Mouse (Mus musculus): ENCODE data around the gene Rnf212. TPM values are rescaled to one million over a fixed set of nuclear protein-coding genes. Genes with fewer than 3 reads are reported as not detected.
A peak's percentile ranks its signal among the peaks of the same experiment; 100 is the strongest.

Gene Rnf212
- polyA plus RNA-seq, 1 experiment from 2014 or later = 4.0 TPM

DNA sequence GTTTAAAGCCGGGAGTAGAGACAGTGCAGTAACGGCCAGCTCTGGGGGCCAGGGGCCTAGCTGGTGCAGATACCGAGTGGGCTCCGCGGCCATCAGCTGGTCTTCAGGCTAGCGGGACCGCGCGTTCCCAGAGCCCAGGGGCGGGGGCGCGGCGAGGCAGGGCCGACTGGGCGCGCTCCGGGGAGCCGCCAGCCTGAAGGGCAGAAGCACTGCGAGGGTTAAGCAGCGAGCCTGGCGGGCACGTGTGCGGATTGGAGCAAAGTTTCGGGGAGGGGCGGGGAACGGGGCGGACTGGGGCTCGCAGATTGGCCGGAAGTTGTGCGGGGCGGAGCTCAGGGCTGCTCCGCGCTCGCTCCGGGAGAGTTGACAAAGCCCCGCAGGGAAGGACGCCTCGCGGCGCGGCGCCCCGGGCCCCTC is 80.9 kb downstream of the Rnf212 start:
- Histone ChIP-seq H3K4me2 (peak overlapping the region; percentile 99), H3K4me1 (peaks cover 68% of the 10 kb centered on the region), H3K27ac (peak overlapping the region; percentile 89), H3K36me3 (0 out of 2 replicates have a peak, but pooled peaks cover 4% of the 10 kb centered on the region), H3K9ac (peak overlapping the region; percentile 92), H3K4me3 (peak overlapping the region; percentile 95), H3K27me3 (replicated peaks) (peaks cover 10% of the 10 kb centered on the region; the same call in 1 of the 2 replicates), H3K9me3 (replicated peaks) (no peaks in the 10 kb centered on the region)
- ATAC-seq = peak; percentile 94
- WGBS (ENCODE audit: insufficient replicate concordance) = under 1% methylated on average over 39 of the region's 43 CpGs

DNA sequence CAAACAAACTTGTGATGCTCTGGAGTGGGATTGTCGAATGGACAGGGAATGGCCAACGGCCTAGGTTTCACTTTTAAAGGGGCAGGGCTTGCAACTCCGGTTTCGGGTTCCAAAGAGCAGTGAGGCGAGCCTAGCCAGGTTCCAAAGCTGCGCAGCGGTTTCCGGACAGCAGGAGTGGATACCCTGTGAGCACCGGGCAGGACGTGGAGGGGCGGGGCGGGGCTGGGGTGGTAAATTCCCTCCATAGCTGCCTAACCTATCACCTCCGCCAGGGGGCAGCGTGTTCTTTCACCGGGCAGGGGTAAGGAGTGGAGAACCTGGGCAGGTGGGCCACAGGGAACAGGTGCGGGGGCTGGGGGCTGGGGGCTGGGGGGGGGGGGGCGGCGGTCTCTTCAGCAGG is 82.5 kb downstream of the Rnf212 start, which contains the start of gene Fgfrl1:
TSS of gene Fgfrl1 (plus strand) at position 112 of the 400 bp plus-strand sequence.
- H3K4me3 ChIP-seq = peak within 1 kb of the TSS; percentile 95
- peak; percentile 19; the same call in 1 of the 2 replicates for ATAC-seq
- H3K9me3 ChIP-seq (replicated peaks) = no peaks in the 10 kb centered on the region
- peaks cover 55% of the 10 kb centered on the region for H3K4me1 ChIP-seq
- H3K27me3 ChIP-seq (replicated peaks) = peaks cover 10% of the 10 kb centered on the region; the same call in 1 of the 2 replicates
- peak within 1 kb of the TSS; percentile 30; the same call in 1 of the 2 replicates for H3K27ac ChIP-seq
- peak within 1 kb of the TSS; percentile 99 for H3K4me2 ChIP-seq
- 0 out of 2 replicates have a peak, but pooled peaks cover 4% of the 10 kb centered on the region for H3K36me3 ChIP-seq
- WGBS (ENCODE audit: insufficient replicate concordance) = 5% methylated on average over 16 of the region's 18 CpGs
- H3K9ac ChIP-seq = peak within 1 kb of the TSS; percentile 92

DNA sequence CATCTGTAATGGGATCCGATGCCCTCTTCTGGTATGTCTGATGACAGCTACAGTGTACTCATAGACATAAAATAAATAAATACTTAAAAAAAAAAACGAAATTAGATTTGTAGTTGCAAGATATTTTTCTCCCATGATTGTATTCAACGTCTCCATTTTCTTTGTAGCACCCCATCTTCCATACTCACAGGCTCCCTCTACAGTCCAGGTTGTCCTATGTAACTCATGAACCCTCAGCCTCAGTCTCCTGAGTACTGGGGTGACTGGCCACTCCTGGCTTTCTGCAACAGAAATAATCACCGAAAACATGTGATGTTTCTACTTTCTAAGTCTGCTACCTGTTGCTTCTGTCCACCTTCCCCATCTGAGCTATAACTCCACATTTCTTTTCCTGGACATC is 83.6 kb downstream of the Rnf212 start:
- Histone ChIP-seq H3K27me3 (replicated peaks) (peaks cover 10% of the 10 kb centered on the region; the same call in 1 of the 2 replicates), H3K27ac (no peak overlapping the region), H3K4me2 (no peak overlapping the region), H3K4me1 (peaks cover 43% of the 10 kb centered on the region), H3K4me3 (no peak overlapping the region), H3K9ac (no peak overlapping the region), H3K9me3 (replicated peaks) (no peaks in the 10 kb centered on the region), H3K36me3 (0 out of 2 replicates have a peak, but pooled peaks cover 4% of the 10 kb centered on the region)
- no peak for ATAC-seq
- WGBS (ENCODE audit: insufficient replicate concordance) = 56% methylated on average over 4 of the region's 4 CpGs

DNA sequence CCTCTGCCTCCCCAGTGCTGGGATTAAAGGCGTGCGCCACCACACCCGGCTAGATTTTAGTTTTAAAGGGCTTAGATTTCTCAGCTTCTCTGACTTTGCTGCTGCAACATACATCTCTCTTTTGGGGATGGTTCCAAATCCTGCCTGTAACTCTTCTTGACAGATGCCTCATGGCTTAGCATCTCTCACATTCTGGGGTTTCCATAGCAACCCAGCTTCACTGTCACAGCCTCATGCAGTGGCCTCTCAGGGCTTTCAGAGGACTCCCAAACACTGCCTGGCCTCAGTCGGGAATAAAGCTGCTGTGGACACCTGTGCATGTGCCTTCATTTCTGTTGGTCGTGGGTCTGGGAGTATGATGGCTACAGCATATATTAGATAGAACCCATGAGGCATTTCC is 85.7 kb downstream of the Rnf212 start:
- no peak for ATAC-seq
- H3K9me3 ChIP-seq (replicated peaks) = no peaks in the 10 kb centered on the region
- peaks cover 10% of the 10 kb centered on the region; the same call in 1 of the 2 replicates for H3K27me3 ChIP-seq (replicated peaks)
- H3K36me3 ChIP-seq = no peaks in the 10 kb centered on the region
- WGBS (ENCODE audit: insufficient replicate concordance) = 64% methylated on average over 5 of the region's 5 CpGs
- no peak overlapping the region for H3K4me3 ChIP-seq
- no peak overlapping the region for H3K27ac ChIP-seq
- H3K4me1 ChIP-seq = peaks cover 26% of the 10 kb centered on the region
- H3K9ac ChIP-seq = no peak overlapping the region
- H3K4me2 ChIP-seq = no peak overlapping the region

DNA sequence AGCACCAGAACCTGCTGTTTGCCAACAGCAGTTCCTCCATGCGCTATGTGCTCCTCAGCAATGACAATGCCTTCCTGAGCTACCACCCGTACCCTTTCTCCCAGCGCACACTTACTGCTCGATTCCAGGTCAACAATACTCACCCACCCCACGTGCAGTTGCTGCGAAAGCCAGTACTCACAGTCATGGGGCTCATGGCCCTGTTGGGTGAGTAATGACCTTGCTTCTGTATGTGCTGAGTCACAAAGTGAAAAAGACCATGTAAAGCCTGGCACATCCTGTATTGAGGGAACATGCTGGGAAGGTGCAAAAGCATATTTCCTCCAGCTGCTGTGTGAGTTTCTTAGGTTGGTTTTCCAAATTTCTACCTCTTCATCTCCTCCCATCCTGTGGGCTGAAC is 93.9 kb downstream of the Rnf212 start:
- no peak for ATAC-seq
- Histone ChIP-seq H3K9ac (0 out of 2 replicates have a peak overlapping the region, but pooled peaks have one; percentile 0), H3K4me1 (peaks cover 40% of the 10 kb centered on the region), H3K27ac (no peak overlapping the region), H3K4me3 (no peak overlapping the region), H3K4me2 (no peak overlapping the region), H3K27me3 (replicated peaks) (no peaks in the 10 kb centered on the region), H3K9me3 (replicated peaks) (no peaks in the 10 kb centered on the region), H3K36me3 (0 out of 2 replicates have a peak, but pooled peaks cover 5% of the 10 kb centered on the region)
- 83% methylated on average over 6 of the region's 6 CpGs for WGBS (ENCODE audit: insufficient replicate concordance)

- no peaks in the 10 kb centered on the region for H3K9me3 ChIP-seq (replicated peaks)
- no peak overlapping the region for H3K4me2 ChIP-seq
- no peaks in the 10 kb centered on the region for H3K27me3 ChIP-seq (replicated peaks)
- no peak for ATAC-seq
- WGBS (ENCODE audit: insufficient replicate concordance) = 37% methylated on average over 3 of the region's 3 CpGs
- H3K36me3 ChIP-seq = 0 out of 2 replicates have a peak, but pooled peaks cover 5% of the 10 kb centered on the region
- peaks cover 50% of the 10 kb centered on the region for H3K4me1 ChIP-seq
- H3K27ac ChIP-seq = no peak overlapping the region
- H3K4me3 ChIP-seq = no peak overlapping the region
- H3K9ac ChIP-seq = no peak overlapping the region
Observed at GRCm38 (mm10) chr5:108679909-108680308, 94.9 kb downstream of the Rnf212 start.

Other genes starting within 250 kb of the Rnf212 start
- 0.07 TPM in 1 of 2 replicates, not detected in the other for gene Cplx1, start 225.0 kb downstream of the Rnf212 start, polyA plus RNA-seq (2016; fragmentation: Nextera tagmentation; extraction: Ambion mirVana)
- 42.1 and 42.8 TPM in 2 replicates for gene Gak, start 145.2 kb downstream of the Rnf212 start, polyA plus RNA-seq (2016; fragmentation: Nextera tagmentation; extraction: Ambion mirVana)
- gene Tmem175, start 145.2 kb downstream of the Rnf212 start, polyA plus RNA-seq (2016; fragmentation: Nextera tagmentation; extraction: Ambion mirVana) = 16.1 and 17.8 TPM in 2 replicates
- gene Idua, start 114.7 kb downstream of the Rnf212 start, polyA plus RNA-seq (2016; fragmentation: Nextera tagmentation; extraction: Ambion mirVana) = 5.9 TPM in 2 replicates
- 6.2 and 7.1 TPM in 2 replicates for gene Dgkq, start 105.3 kb downstream of the Rnf212 start, polyA plus RNA-seq (2016; fragmentation: Nextera tagmentation; extraction: Ambion mirVana)
- 12.7 and 12.9 TPM in 2 replicates for gene Slc26a1, start 99.4 kb downstream of the Rnf212 start, polyA plus RNA-seq (2016; fragmentation: Nextera tagmentation; extraction: Ambion mirVana)
- gene Fgfrl1, start 82.6 kb downstream of the Rnf212 start, polyA plus RNA-seq (2016; fragmentation: Nextera tagmentation; extraction: Ambion mirVana) = 18.0 and 18.6 TPM in 2 replicates
- not detected in 2 replicates for gene Tmed11, start 20.4 kb upstream of the Rnf212 start, polyA plus RNA-seq (2016; fragmentation: Nextera tagmentation; extraction: Ambion mirVana)
- not detected in 2 replicates for gene Vmn2r8, start 33.9 kb upstream of the Rnf212 start, polyA plus RNA-seq (2016; fragmentation: Nextera tagmentation; extraction: Ambion mirVana)
- gene Vmn2r9, start 77.6 kb upstream of the Rnf212 start, polyA plus RNA-seq (2016; fragmentation: Nextera tagmentation; extraction: Ambion mirVana) = not detected in 2 replicates
- not detected in 2 replicates for gene Vmn2r10, start 231.5 kb upstream of the Rnf212 start, polyA plus RNA-seq (2016; fragmentation: Nextera tagmentation; extraction: Ambion mirVana)

Data from liver, embryonic 12.5 days (tissue).